Mouse (Mus musculus): ENCODE data around the gene Pld4. TPM values are rescaled to one million over a fixed set of nuclear protein-coding genes. Genes with fewer than 3 reads are reported as not detected.

Gene Pld4
- polyA plus RNA-seq, 1 experiment from 2014 or later: 7.0 TPM

GRCm38 (mm10) chr12:112750976-112751375 lies 9.5 kb upstream of the Pld4 start:
- no peak overlapping the region for H3K4me3 ChIP-seq
- H3K9ac ChIP-seq: no peak overlapping the region
- 80% methylated on average over 12 of the region's 12 CpGs for WGBS
- H3K4me2 ChIP-seq: no peak overlapping the region
- H3K9me3 ChIP-seq: no peaks in the 10 kb centered on the region
- no peak overlapping the region for H3K27ac ChIP-seq (replicated peaks)
- H3K27me3 ChIP-seq (replicated peaks): peaks cover 27% of the 10 kb centered on the region; the same call in 1 of the 2 replicates
- no peak for ATAC-seq (ENCODE audit: extremely low read depth, insufficient number of reproducible peaks, low FRiP score, low TSS enrichment)
- H3K4me1 ChIP-seq: peaks cover 10% of the 10 kb centered on the region
- no peaks in the 10 kb centered on the region for H3K36me3 ChIP-seq

GRCm38 (mm10) chr12:112752399-112752798 lies 8.1 kb upstream of the Pld4 start:
- 47% methylated on average over 2 of the region's 2 CpGs for WGBS
- peaks cover 3% of the 10 kb centered on the region for H3K4me1 ChIP-seq
- no peak overlapping the region for H3K4me2 ChIP-seq
- ATAC-seq (ENCODE audit: extremely low read depth, insufficient number of reproducible peaks, low FRiP score, low TSS enrichment): no peak
- H3K4me3 ChIP-seq: no peak overlapping the region
- H3K27ac ChIP-seq (replicated peaks): no peak overlapping the region
- peaks cover 27% of the 10 kb centered on the region; the same call in 1 of the 2 replicates for H3K27me3 ChIP-seq (replicated peaks)
- H3K36me3 ChIP-seq: no peaks in the 10 kb centered on the region
- no peak overlapping the region for H3K9ac ChIP-seq
- no peaks in the 10 kb centered on the region for H3K9me3 ChIP-seq

DNA sequence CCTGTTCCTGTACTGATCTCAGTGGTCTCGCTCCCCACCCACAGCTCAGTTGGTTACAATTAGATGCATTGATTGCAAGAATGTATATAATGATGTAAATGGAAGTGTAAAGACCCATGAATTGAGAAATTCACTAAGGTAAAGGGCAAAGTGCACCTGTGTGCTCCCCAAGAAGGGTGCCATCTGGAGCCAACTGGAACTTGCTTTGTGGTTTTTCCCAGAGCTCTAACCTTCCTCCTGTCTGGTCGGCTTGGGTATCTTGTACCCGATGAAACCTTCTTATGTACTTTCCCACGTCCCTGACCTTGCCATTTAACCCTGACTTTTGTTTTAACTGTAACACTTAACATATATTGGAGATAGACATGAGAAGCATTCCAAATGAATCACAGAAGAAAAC lies 4.6 kb upstream of the Pld4 start:
- Histone ChIP-seq H3K36me3 (no peaks in the 10 kb centered on the region), H3K27me3 (replicated peaks) (0 out of 2 replicates have a peak, but pooled peaks cover 21% of the 10 kb centered on the region), H3K9me3 (no peaks in the 10 kb centered on the region), H3K4me1 (no peaks in the 10 kb centered on the region), H3K4me3 (no peak overlapping the region), H3K27ac (replicated peaks) (no peak overlapping the region), H3K4me2 (no peak overlapping the region), H3K9ac (no peak overlapping the region)
- ATAC-seq (ENCODE audit: extremely low read depth, insufficient number of reproducible peaks, low FRiP score, low TSS enrichment): no peak
- WGBS: 67% methylated on average over 4 of the region's 4 CpGs

- H3K9ac ChIP-seq: no peak overlapping the region
- no peak for ATAC-seq (ENCODE audit: extremely low read depth, insufficient number of reproducible peaks, low FRiP score, low TSS enrichment)
Observed at GRCm38 (mm10) chr12:112757896-112758295, 2.6 kb upstream of the Pld4 start.

GRCm38 (mm10) chr12:112759471-112759870 lies 984 bp upstream of the Pld4 start:
- Histone ChIP-seq H3K4me1 (no peaks in the 10 kb centered on the region), H3K27me3 (replicated peaks) (0 out of 2 replicates have a peak, but pooled peaks cover 8% of the 10 kb centered on the region), H3K9ac (no peak overlapping the region), H3K9me3 (no peaks in the 10 kb centered on the region), H3K27ac (replicated peaks) (no peak overlapping the region), H3K4me2 (no peak overlapping the region), H3K36me3 (no peaks in the 10 kb centered on the region), H3K4me3 (no peak overlapping the region)
- ATAC-seq (ENCODE audit: extremely low read depth, insufficient number of reproducible peaks, low FRiP score, low TSS enrichment): no peak
- WGBS: 74% methylated on average over 3 of the region's 3 CpGs

More at GRCm38 (mm10) chr12:112757896-112758295, 2.6 kb upstream of the Pld4 start:
- H3K36me3 ChIP-seq: no peaks in the 10 kb centered on the region
- no peaks in the 10 kb centered on the region for H3K4me1 ChIP-seq
- WGBS: 77% methylated on average over 5 of the region's 5 CpGs
- no peak overlapping the region for H3K4me2 ChIP-seq
- no peaks in the 10 kb centered on the region for H3K9me3 ChIP-seq
- no peak overlapping the region for H3K4me3 ChIP-seq
- H3K27ac ChIP-seq (replicated peaks): no peak overlapping the region
- 0 out of 2 replicates have a peak, but pooled peaks cover 11% of the 10 kb centered on the region for H3K27me3 ChIP-seq (replicated peaks)

- no peak overlapping the region for H3K4me3 ChIP-seq
- no peaks in the 10 kb centered on the region for H3K36me3 ChIP-seq
- H3K9me3 ChIP-seq: no peaks in the 10 kb centered on the region
- H3K27ac ChIP-seq (replicated peaks): no peak overlapping the region
- ATAC-seq (ENCODE audit: extremely low read depth, insufficient number of reproducible peaks, low FRiP score, low TSS enrichment): no peak
- H3K4me2 ChIP-seq: no peak overlapping the region
- WGBS: 76% methylated on average over 4 of the region's 4 CpGs
- no peaks in the 10 kb centered on the region for H3K4me1 ChIP-seq
- no peak overlapping the region for H3K9ac ChIP-seq
- no peaks in the 10 kb centered on the region for H3K27me3 ChIP-seq (replicated peaks)
Observed at GRCm38 (mm10) chr12:112761411-112761810, 956 bp downstream of the Pld4 start.

- H3K4me3 ChIP-seq: no peak overlapping the region
- no peak for ATAC-seq (ENCODE audit: extremely low read depth, insufficient number of reproducible peaks, low FRiP score, low TSS enrichment)
- H3K36me3 ChIP-seq: no peaks in the 10 kb centered on the region
- H3K9me3 ChIP-seq: no peaks in the 10 kb centered on the region
- H3K4me2 ChIP-seq: no peak overlapping the region
- WGBS: 82% methylated on average over 3 of the region's 3 CpGs
- no peak overlapping the region for H3K9ac ChIP-seq
- H3K27me3 ChIP-seq (replicated peaks): no peaks in the 10 kb centered on the region
- no peak overlapping the region for H3K27ac ChIP-seq (replicated peaks)
- H3K4me1 ChIP-seq: no peaks in the 10 kb centered on the region
Observed at GRCm38 (mm10) chr12:112762018-112762417, 1.6 kb downstream of the Pld4 start.

GRCm38 (mm10) chr12:112763176-112763575 lies 2.7 kb downstream of the Pld4 start:
- no peak for ATAC-seq (ENCODE audit: extremely low read depth, insufficient number of reproducible peaks, low FRiP score, low TSS enrichment)
- no peak overlapping the region for H3K4me2 ChIP-seq
- H3K9me3 ChIP-seq: no peaks in the 10 kb centered on the region
- no peak overlapping the region for H3K27ac ChIP-seq (replicated peaks)
- no peaks in the 10 kb centered on the region for H3K4me1 ChIP-seq
- H3K4me3 ChIP-seq: no peak overlapping the region
- no peak overlapping the region for H3K9ac ChIP-seq
- H3K36me3 ChIP-seq: no peaks in the 10 kb centered on the region
- no peaks in the 10 kb centered on the region for H3K27me3 ChIP-seq (replicated peaks)
- WGBS: 67% methylated on average over 4 of the region's 4 CpGs

GRCm38 (mm10) chr12:112764141-112764540 lies 3.7 kb downstream of the Pld4 start:
- no peaks in the 10 kb centered on the region for H3K36me3 ChIP-seq
- ATAC-seq (ENCODE audit: extremely low read depth, insufficient number of reproducible peaks, low FRiP score, low TSS enrichment): no peak
- H3K9ac ChIP-seq: no peak overlapping the region
- no peak overlapping the region for H3K4me2 ChIP-seq
- no peak overlapping the region for H3K4me3 ChIP-seq
- H3K27me3 ChIP-seq (replicated peaks): no peaks in the 10 kb centered on the region
- no peaks in the 10 kb centered on the region for H3K9me3 ChIP-seq
- WGBS: 62% methylated on average over 5 of the region's 5 CpGs
- H3K4me1 ChIP-seq: peaks cover 2% of the 10 kb centered on the region; the same call in 1 of the 2 replicates
- H3K27ac ChIP-seq (replicated peaks): no peak overlapping the region

- WGBS: 83% methylated on average over 7 of the region's 7 CpGs
- Histone ChIP-seq H3K4me1 (peaks cover 10% of the 10 kb centered on the region; the same call in 1 of the 2 replicates), H3K36me3 (no peaks in the 10 kb centered on the region), H3K27me3 (replicated peaks) (no peaks in the 10 kb centered on the region), H3K27ac (replicated peaks) (no peak overlapping the region), H3K9me3 (no peaks in the 10 kb centered on the region), H3K4me2 (no peak overlapping the region), H3K4me3 (no peak overlapping the region), H3K9ac (no peak overlapping the region)
- ATAC-seq (ENCODE audit: extremely low read depth, insufficient number of reproducible peaks, low FRiP score, low TSS enrichment): no peak
Observed at GRCm38 (mm10) chr12:112764991-112765390, 4.5 kb downstream of the Pld4 start.

- no peak overlapping the region for H3K9ac ChIP-seq
- H3K27ac ChIP-seq (replicated peaks): no peak overlapping the region
- H3K4me3 ChIP-seq: no peak overlapping the region
- no peaks in the 10 kb centered on the region for H3K9me3 ChIP-seq
- no peak for ATAC-seq (ENCODE audit: extremely low read depth, insufficient number of reproducible peaks, low FRiP score, low TSS enrichment)
- no peaks in the 10 kb centered on the region for H3K36me3 ChIP-seq
- no peak overlapping the region for H3K4me2 ChIP-seq
- H3K4me1 ChIP-seq: peaks cover 10% of the 10 kb centered on the region; the same call in 1 of the 2 replicates
- 83% methylated on average over 7 of the region's 7 CpGs for WGBS
- no peaks in the 10 kb centered on the region for H3K27me3 ChIP-seq (replicated peaks)
Observed at GRCm38 (mm10) chr12:112766586-112766985, 6.1 kb downstream of the Pld4 start.

DNA sequence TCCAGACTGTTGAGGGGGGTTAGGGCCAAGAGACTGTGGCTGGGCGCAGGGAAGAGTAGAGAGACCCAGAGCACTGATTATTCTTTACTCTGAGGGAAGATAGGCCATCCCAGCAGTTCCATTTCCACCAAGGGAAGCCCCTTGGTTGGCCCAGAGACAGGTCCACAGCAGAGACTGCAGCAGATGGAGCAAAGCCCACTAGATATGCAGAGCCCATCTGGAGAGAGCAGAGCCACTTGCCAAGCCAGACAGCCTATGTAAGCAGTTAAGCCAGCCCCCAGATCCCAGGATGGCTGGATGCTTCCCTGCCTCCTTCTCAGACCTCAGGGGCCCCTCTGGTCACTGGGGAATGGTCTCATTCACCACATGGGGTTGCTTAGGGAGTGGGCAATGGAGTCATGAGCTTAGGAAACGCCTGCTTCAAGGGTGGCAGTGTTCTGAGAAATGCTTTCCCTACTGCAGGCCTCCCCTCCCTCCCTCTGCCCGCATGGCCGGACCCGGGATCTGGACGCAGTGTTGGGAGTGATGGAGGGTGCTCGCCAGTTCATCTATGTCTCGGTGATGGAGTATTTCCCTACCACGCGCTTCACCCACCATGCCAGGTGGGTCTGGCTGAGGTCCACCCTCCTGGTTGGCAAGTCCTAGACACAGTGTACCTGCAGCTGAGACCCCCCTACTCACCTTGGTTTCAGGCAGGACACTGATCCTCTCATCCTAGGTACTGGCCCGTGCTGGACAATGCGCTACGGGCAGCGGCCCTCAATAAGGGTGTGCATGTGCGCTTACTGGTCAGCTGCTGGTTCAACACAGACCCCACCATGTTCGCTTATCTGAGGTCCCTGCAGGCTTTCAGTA lies 6.8 kb downstream of the Pld4 start:
- no peaks in the 10 kb centered on the region for H3K36me3 ChIP-seq
- no peaks in the 10 kb centered on the region for H3K9me3 ChIP-seq
- no peak overlapping the region for H3K4me2 ChIP-seq
- no peak overlapping the region for H3K9ac ChIP-seq
- 87% methylated on average over 16 of the region's 16 CpGs for WGBS
- no peak overlapping the region for H3K4me3 ChIP-seq
- H3K4me1 ChIP-seq: peaks cover 10% of the 10 kb centered on the region; the same call in 1 of the 2 replicates
- no peak overlapping the region for H3K27ac ChIP-seq (replicated peaks)
- ATAC-seq (ENCODE audit: extremely low read depth, insufficient number of reproducible peaks, low FRiP score, low TSS enrichment): no peak
- H3K27me3 ChIP-seq (replicated peaks): peaks cover 5% of the 10 kb centered on the region; the same call in 1 of the 2 replicates

Data from heart, embryonic 13.5 days (tissue).